Mouse (Mus musculus): ENCODE measurements at regions not wholly inside any gene's neighbourhood (a gene's known extent, or its start where the extent isn't known, plus 50 kb on each side); places are given as distances from the start of the nearest gene placed in this dataset.

- TF ChIP-seq CTCF (conservative IDR thresholded peaks at IDR 0.05; ENCODE audit: low read length) (no peak), NANOG (IDR thresholded peaks at IDR 0.05; ENCODE audit: borderline replicate concordance, low read length) (no peak)
Measured at GRCm38 (mm10) chr5:146675887-146676277, 90.8 kb upstream of the Gpr12 start.
